Mouse (Mus musculus): ENCODE results near the gene Add2.

GRCm38 (mm10) chr6:86015871-86016270, 12.6 kb upstream of the Add2 start, which contains the start of gene Figla:
- TF ChIP-seq CTCF (IDR thresholded peaks at IDR 0.05; ENCODE audit: low read depth, low read length), result no peak
- TF ChIP-seq POLR2A (IDR thresholded peaks at IDR 0.05; ENCODE audit: borderline replicate concordance, low read depth, low read length), result no peak
